Mouse (Mus musculus) C2C12 (cell line): Measurements from ENCODE around the gene Atp5d.

Experiments used
- CEBPB ChIP-seq: IDR thresholded peaks from one replicate; pipeline ENCODE4 v1.6.1; 2011; ENCODE audit warnings: low read depth, mild to moderate bottlenecking, control low read depth, moderate library complexity
- CTCF ChIP-seq: IDR thresholded peaks from one replicate; pipeline ENCODE4 v1.5.1; 2011; ENCODE audit not compliant: control insufficient read depth, insufficient read depth, insufficient read length
- FOSL1 ChIP-seq: IDR thresholded peaks from one replicate; pipeline ENCODE4 v1.8.0; 2011; ENCODE audit warnings: mild to moderate bottlenecking, low read length; ENCODE audit not compliant: poor library complexity, insufficient read depth, severe bottlenecking
- MAX ChIP-seq: IDR thresholded peaks from one replicate; pipeline ENCODE4 v1.6.1; 2011; ENCODE audit warnings: mild to moderate bottlenecking, control low read depth
- MYOD1 ChIP-seq: IDR thresholded peaks from one replicate; pipeline ENCODE4 v1.6.1; 2011; ENCODE audit warnings: low read depth; ENCODE audit not compliant: control insufficient read depth, insufficient read length
- MYOG ChIP-seq: IDR thresholded peaks from one replicate; pipeline ENCODE4 v1.6.1; 2011; ENCODE audit not compliant: control insufficient read depth, insufficient read length; ENCODE audit errors: extremely low read depth
- USF1 ChIP-seq: IDR thresholded peaks from one replicate; pipeline ENCODE4 v1.6.1; 2011; ENCODE audit warnings: low read depth, mild to moderate bottlenecking, control low read depth, moderate library complexity

- no peak for TF ChIP-seq CTCF
- TF ChIP-seq MAX: no peak
- no peak for TF ChIP-seq USF1
- no peak for TF ChIP-seq CEBPB
- no peak for TF ChIP-seq MYOG
- TF ChIP-seq MYOD1: no peak
- TF ChIP-seq FOSL1: no peak
Observed at GRCm38 (mm10) chr10:80131316-80131951, 7.0 kb upstream of the Atp5d start.
